Mouse (Mus musculus) intestine, embryonic 14.5 days (tissue): ENCODE measurements around the gene Gjb4. TPM values are rescaled to one million over a fixed set of nuclear protein-coding genes. Genes with fewer than 3 reads are reported as not detected.

ENCODE experiments used
- ATAC-seq: fragments of 200-750 bp; cut with Nextera tagmentation; replicated peaks from 2 replicates; pipeline ENCODE4 v1.8.0; 2017; ENCODE audit warnings: low read depth, moderate number of reproducible peaks, moderate TSS enrichment, moderate library complexity; ENCODE audit not compliant: low FRiP score, low TSS enrichment
- DNase-seq: peaks from one replicate; pipeline ENCODE4 v3.0.0-alpha.2; 2018; ENCODE audit warnings: low spot score
- H3K27ac ChIP-seq: fragments of 300-500 bp; sonication (generic); 2 replicates; pipeline ENCODE4 v1.5.1; 2014; ENCODE audit warnings: low read depth, mild to moderate bottlenecking, control low read depth
- H3K27me3 ChIP-seq: fragments of 300-500 bp; sonication (generic); replicated peaks from 2 replicates; pipeline ENCODE4 v1.6.1; 2014; ENCODE audit warnings: low read length, control low read depth; ENCODE audit not compliant: control insufficient read depth, insufficient read depth
- H3K36me3 ChIP-seq: fragments of 300-500 bp; sonication (generic); 2 replicates; pipeline ENCODE4 v1.6.1; 2014; ENCODE audit warnings: low read length, control low read depth; ENCODE audit not compliant: control insufficient read depth, insufficient read depth
- H3K4me1 ChIP-seq: fragments of 300-500 bp; sonication (generic); replicated peaks from 2 replicates; pipeline ENCODE4 v1.6.1; 2014; ENCODE audit warnings: low read length, control low read depth, mixed read lengths; ENCODE audit not compliant: control insufficient read depth, insufficient read depth
- H3K4me2 ChIP-seq: fragments of 300-500 bp; sonication (generic); 2 replicates; pipeline ENCODE4 v1.6.1; 2014; ENCODE audit warnings: low read length
- H3K4me3 ChIP-seq: fragments of 300-500 bp; sonication (generic); 2 replicates; pipeline ENCODE4 v1.5.1; 2014; ENCODE audit warnings: low read depth, low read length, control low read depth, mixed read lengths
- H3K9ac ChIP-seq: fragments of 300-500 bp; sonication (generic); 2 replicates; pipeline ENCODE4 v1.6.1; 2014; ENCODE audit warnings: mild to moderate bottlenecking, low read length
- H3K9me3 ChIP-seq: fragments of 300-500 bp; sonication (generic); 2 replicates; pipeline ENCODE4 v1.6.1; 2016; ENCODE audit warnings: low read length, control low read depth; ENCODE audit not compliant: control insufficient read depth
- WGBS: fragments of 180-500 bp; shearing (Covaris S2); extraction: QIAGEN DNeasy Blood & Tissue Kit; methylation state at CpG from one replicate; pipeline ENCODE4 v1.1.7; 2014; 5-methylcytosine and 5-hydroxymethylcytosine counted together
- polyA plus RNA-seq: library from polyadenylated mRNA; unstranded; fragments of >200 nt; fragmentation: Nextera tagmentation; extraction: Ambion mirVana; gene quantifications from 2 replicates; pipeline ENCODE4 v1.2.1, GENCODE M21; 2014

Gjb4 gene
- polyA plus RNA-seq, 1 experiment from 2014 or later: not detected

- ATAC-seq: no peak
- Histone ChIP-seq H3K4me2 (no peak overlapping the region), H3K36me3 (no peaks in the 10 kb centered on the region), H3K9me3 (no peaks in the 10 kb centered on the region), H3K4me3 (no peak overlapping the region), H3K4me1 (no peaks in the 10 kb centered on the region; the same call in 1 of the 2 replicates), H3K9ac (no peak overlapping the region), H3K27ac (no peak overlapping the region), H3K27me3 (peaks cover 13% of the 10 kb centered on the region)
- WGBS: 64% methylated on average over 24 of the region's 24 CpGs
- no peak for DNase-seq
Measured at GRCm38 (mm10) chr4:127312349-127312748, 41.5 kb downstream of the Gjb4 start.

- 54% methylated on average over 9 of the region's 9 CpGs for WGBS
- DNase-seq (no peak), ATAC-seq (no peak)
- H3K9ac ChIP-seq: no peak overlapping the region
- H3K4me2 ChIP-seq: no peak overlapping the region
- H3K9me3 ChIP-seq: no peaks in the 10 kb centered on the region
- no peaks in the 10 kb centered on the region; the same call in 1 of the 2 replicates for H3K4me1 ChIP-seq
- no peaks in the 10 kb centered on the region for H3K36me3 ChIP-seq
- peaks cover 13% of the 10 kb centered on the region for H3K27me3 ChIP-seq
- no peak overlapping the region for H3K27ac ChIP-seq
- no peak overlapping the region for H3K4me3 ChIP-seq
Measured at GRCm38 (mm10) chr4:127311561-127311960, 42.3 kb downstream of the Gjb4 start.

- H3K9ac ChIP-seq: no peak overlapping the region
- no peak overlapping the region for H3K4me2 ChIP-seq
- no peaks in the 10 kb centered on the region for H3K36me3 ChIP-seq
- H3K4me3 ChIP-seq: no peak overlapping the region
- H3K27me3 ChIP-seq: peaks cover 2% of the 10 kb centered on the region; the same call in 1 of the 2 replicates
- DNase-seq: no peak
- ATAC-seq: no peak
- WGBS: 72% methylated on average over 2 of the region's 2 CpGs
- H3K4me1 ChIP-seq: no peaks in the 10 kb centered on the region
- H3K27ac ChIP-seq: no peak overlapping the region
- no peaks in the 10 kb centered on the region for H3K9me3 ChIP-seq
Measured at GRCm38 (mm10) chr4:127306915-127307314, 47.0 kb downstream of the Gjb4 start.

- Histone ChIP-seq H3K4me2 (no peak overlapping the region), H3K9ac (no peak overlapping the region), H3K27me3 (no peaks in the 10 kb centered on the region), H3K4me3 (no peak overlapping the region), H3K27ac (no peak overlapping the region), H3K4me1 (no peaks in the 10 kb centered on the region), H3K36me3 (no peaks in the 10 kb centered on the region), H3K9me3 (no peaks in the 10 kb centered on the region)
- 78% methylated on average over 3 of the region's 3 CpGs for WGBS
- no peak for ATAC-seq
- no peak for DNase-seq
Measured at GRCm38 (mm10) chr4:127303796-127304195, 50.1 kb downstream of the Gjb4 start.

Other genes starting within 250 kb of the Gjb4 start
- gene Tmem35b, start 230.4 kb downstream of the Gjb4 start, polyA plus RNA-seq: 19.2 and 25.2 TPM in 2 replicates
- gene Dlgap3, start 184.9 kb downstream of the Gjb4 start, polyA plus RNA-seq: 1.5 and 1.6 TPM in 2 replicates
- gene Smim12, start 110.3 kb downstream of the Gjb4 start, polyA plus RNA-seq: 60.3 and 61.9 TPM in 2 replicates
- 22.5 and 22.9 TPM in 2 replicates for gene Gja4, start 40.0 kb downstream of the Gjb4 start, polyA plus RNA-seq
- 1.9 and 2.9 TPM in 2 replicates for gene Gjb3, start 23.2 kb downstream of the Gjb4 start, polyA plus RNA-seq
- 0.37 and 0.38 TPM in 2 replicates for gene Gjb5, start 4.1 kb upstream of the Gjb4 start, polyA plus RNA-seq